Mouse (Mus musculus) left cerebral cortex, postnatal 36 days (tissue): ENCODE data around the gene Nup88. TPM values are rescaled to one million over a fixed set of nuclear protein-coding genes. Genes with fewer than 3 reads are reported as not detected.

Source experiments
- DNase-seq, 2 experiments: peaks; one replicate each; pipeline ENCODE4 v3.0.0; 2021 to 2022; ENCODE audit warnings: low spot score in 2 of 2, mixed read lengths in 1 of 2
- intact Hi-C: fragments of 180-260 bp; cut with DNase I; formaldehyde crosslinking; loops from one replicate; pipeline ENCODE4 v1.15.1; 2025
- total RNA-seq, 2 experiments: library from RNA; stranded (reverse); gene quantifications; 2 replicates each; pipeline ENCODE4 v1.2.3; 2021

The Nup88 gene
- 10 to 100 TPM; 50.8 to 53.3 TPM for total RNA-seq

GRCm38 (mm10) chr11:70969821-70970559 lies at the start of gene Nup88, which contains the start of gene Rpain:
Gene Nup88 (minus strand): TSS chr11:70969973.
Gene Rpain (plus strand): TSS chr11:70970213.
- intact Hi-C loops: no loop called here
- DNase-seq: peak; percentile 92 to 95

DNA sequence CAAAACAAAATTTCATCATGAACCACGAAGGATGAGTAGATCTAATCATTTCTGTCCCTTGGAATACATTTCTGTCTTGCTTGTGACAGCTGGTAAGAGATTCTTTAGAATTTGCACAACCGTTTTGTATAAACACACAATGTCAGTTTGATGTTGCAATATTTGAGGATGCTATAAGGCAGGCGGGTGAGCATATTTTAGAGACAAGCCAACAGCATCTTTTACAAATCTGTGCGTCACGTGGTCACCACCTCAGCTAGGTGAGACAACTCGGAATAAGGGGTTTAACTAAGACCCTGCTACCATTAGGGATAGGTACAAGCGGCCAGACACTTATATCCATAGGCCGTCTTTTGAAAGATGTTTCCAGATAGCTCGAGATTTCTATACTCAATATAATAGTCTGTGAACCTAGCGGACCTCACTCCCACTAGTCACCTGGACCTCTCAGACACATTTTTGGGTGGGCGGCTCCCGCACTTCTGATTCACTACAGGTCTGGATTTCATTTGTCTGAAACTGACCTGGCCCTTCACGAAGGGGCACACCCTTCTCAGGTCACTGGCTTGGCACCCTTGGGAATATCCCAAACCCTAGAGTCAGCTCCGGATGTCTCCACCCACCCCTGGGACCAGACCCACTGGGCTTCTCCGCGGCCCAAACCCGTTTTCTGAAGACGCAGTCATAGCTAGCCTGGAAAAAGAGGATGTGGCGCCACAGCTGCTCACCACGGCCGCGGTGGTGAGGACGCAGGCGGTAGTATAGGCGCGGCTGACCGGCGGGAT lies 48.8 kb upstream of the Nup88 start:
- no peak for DNase-seq
- intact Hi-C loops: loop anchor here (1.0 kb wide), 1 partner anchor 14 kb away; the partner anchor contains the start of gene Dhx33

DNA sequence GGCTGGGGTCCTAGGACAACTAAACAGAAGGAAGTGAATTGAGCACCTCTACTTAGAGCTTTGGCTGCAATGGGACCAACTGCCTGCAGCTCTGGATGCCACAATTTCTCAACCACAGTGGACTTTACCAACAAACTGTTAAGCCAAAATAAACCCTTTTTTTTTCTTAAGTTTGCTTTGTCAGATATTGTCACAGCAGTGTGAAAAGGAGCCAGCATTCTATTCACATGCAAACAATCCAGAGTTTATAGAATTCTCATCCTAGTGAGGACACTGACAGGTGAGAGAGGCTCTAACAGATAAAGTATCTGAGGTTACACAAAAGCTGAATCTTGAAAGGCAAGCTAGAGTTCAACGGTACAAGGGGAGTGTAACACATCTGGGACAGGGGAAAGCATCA lies 47.3 kb upstream of the Nup88 start:
- intact Hi-C loops: no loop called here
- DNase-seq: no peak

GRCm38 (mm10) chr11:71012743-71013142 lies 43.0 kb upstream of the Nup88 start:
- intact Hi-C loops: no loop called here
- no peak for DNase-seq

DNA sequence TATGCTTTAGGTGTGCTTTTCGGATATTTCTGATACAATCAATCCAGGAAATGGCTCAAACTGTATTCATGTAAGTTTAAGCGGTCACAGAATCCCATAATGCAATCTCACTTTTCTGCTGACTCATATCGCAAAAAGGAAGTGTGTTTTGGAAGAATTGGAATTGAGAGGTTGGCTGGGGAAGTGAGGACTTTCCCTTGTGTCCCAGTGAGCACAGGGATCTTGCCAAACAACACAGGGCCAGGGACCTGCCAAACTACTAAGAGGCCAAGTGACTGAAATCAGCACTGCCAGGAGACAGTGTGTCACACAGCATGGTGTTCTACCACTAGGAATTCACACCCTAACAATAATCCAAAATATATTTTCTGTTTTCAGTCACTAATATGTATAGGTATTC lies 38.5 kb upstream of the Nup88 start:
- no peak for DNase-seq
- intact Hi-C loops: loop anchor here (10.0 kb wide), 1 partner anchor 46 kb away; no protein-coding TSS in a partner anchor

DNA sequence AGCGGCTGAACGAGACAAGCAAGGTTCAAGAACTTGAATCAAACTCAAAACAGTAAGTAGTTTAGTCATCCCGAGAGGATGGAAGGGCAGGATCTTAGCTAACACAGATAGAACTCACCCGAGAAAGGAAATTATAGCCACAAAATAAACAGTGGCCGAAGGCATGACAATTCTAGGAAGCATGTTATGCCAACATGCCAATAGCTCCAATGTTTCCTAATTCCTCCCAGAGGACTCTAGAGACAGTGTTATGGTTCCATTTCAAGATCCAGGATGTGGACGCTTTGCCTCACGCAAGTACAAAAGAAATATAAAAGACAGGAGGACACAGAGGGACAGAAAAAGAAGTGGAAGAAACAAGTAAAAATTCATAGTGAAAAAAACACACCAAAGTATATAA lies 38.1 kb upstream of the Nup88 start:
- no peak for DNase-seq
- intact Hi-C loops: loop anchor here (10.0 kb wide), 1 partner anchor 47 kb away; no protein-coding TSS in a partner anchor

GRCm38 (mm10) chr11:71007026-71007425 lies 37.3 kb upstream of the Nup88 start:
- intact Hi-C loops: loop anchor here (10.0 kb wide), 1 partner anchor 48 kb away; no protein-coding TSS in a partner anchor
- DNase-seq: no peak

DNA sequence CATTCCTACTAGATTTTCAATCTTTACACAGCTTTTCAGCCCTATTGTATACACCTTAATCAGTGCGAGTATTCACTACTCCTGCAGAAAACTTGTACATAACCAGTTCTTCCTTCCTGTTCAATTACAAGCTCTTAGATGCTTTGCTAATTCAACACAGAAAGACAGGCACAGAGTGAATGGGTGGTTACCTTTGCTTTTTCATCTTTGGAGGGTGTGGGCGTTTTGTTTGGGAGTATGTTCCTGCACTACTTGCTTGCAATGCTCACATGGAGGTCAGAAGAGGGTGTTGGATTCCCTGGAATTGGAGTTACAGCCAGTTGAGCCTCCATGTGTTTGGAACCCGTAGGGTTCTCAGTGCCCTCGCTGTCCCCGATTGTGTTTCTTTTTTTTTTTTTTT lies 35.3 kb upstream of the Nup88 start:
- no peak for DNase-seq
- intact Hi-C loops: loop anchor here (10.0 kb wide), 1 partner anchor 50 kb away; no protein-coding TSS in a partner anchor

GRCm38 (mm10) chr11:71004316-71004773 lies 34.6 kb upstream of the Nup88 start, which contains the start of gene Dhx33:
Gene Dhx33 (minus strand): TSS chr11:71004437.
- DNase-seq: peak; percentile 97 to 98
- intact Hi-C loops: loop anchor here (1.0 to 10.0 kb wide), 2 partner anchors 15 to 50 kb away; partner anchors contain the start of genes Derl2 and Mis12

DNA sequence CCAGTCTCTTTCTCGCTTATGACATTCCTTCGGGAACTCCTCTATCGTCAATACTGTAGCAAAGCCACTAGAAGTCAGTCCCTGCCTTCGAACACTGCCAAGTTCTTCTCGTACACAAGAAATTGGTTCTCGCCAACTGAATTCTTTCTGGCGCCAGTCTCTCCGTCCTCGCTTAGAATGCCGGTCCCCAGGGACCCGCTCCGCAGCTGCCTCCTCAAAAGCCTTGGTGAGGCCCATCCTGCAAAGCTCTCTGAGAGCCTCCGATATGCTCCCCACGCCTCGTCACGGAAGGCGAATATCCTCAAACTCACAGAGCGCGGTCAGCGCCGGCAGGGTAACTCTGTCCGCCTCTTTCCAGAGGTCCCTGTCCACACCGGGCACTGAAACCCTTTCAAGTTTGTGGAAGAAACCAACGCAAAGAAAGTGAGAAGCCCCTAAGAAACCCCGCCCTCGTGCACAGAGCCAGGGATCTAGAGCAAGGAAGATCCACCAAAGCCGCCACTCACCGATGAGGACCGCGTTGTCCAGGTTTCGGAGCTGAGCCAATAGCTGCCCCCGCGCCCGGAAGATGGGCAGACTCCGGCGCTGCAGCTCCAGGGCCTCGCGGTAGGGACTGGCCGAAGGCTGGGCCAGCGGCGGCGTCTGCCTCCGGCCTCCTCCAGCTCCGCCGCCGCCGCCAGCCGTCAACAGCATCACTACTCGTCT lies 34.0 kb upstream of the Nup88 start:
- intact Hi-C loops: loop anchor here (1.0 to 10.0 kb wide), 2 partner anchors 16 to 51 kb away; partner anchors contain the start of genes Derl2 and Mis12
- DNase-seq: no peak

DNA sequence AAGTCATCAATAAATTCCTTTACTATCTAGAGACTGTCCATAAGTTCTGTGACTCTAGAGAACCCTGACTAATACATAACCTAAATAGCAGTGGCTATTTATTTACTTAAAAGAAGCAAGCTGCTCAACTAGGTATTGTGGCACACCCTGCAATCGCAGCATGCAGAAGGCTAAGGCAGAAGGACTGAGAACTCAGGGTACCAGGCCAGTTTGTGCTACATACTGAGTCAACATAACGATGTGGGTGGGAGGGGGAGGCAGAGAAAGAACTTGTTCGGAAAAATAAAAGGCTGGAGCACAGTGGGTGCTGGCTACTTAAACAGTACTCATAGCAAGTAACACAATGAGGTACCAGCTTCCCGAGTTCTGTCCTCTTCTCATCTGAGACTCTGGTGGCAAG lies 31.4 kb upstream of the Nup88 start:
- DNase-seq: peak in 1 of 2 experiments; percentile 21
- intact Hi-C loops: loop anchor here (10.0 kb wide), 1 partner anchor 54 kb away; no protein-coding TSS in a partner anchor

- intact Hi-C loops: no loop called here
- DNase-seq: peak; percentile 91 to 96
Observed at GRCm38 (mm10) chr11:70982557-70983228, 12.9 kb upstream of the Nup88 start, which contains the start of gene C1qbp. Gene C1qbp (minus strand): TSS chr11:70983026.

DNA sequence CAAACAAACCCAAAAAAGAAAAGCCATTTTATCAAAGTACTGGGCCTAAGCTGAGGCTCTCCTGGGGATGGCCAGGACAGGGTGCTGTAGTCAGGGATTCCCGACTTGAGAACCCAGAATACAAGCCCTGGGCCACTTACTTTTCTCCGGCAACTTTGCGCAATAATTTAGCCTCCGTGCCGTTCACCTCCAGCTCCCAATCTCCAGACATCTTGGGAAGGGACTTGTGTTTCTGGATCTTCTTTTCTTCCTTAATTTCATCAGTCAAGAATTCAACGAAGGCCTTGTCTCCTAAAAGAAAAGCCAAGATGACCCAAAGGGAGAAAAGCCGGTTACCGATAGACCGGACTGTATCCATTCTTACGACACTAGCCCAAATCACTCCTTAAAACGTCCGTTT lies 12.3 kb upstream of the Nup88 start:
- no peak for DNase-seq
- intact Hi-C loops: no loop called here

DNA sequence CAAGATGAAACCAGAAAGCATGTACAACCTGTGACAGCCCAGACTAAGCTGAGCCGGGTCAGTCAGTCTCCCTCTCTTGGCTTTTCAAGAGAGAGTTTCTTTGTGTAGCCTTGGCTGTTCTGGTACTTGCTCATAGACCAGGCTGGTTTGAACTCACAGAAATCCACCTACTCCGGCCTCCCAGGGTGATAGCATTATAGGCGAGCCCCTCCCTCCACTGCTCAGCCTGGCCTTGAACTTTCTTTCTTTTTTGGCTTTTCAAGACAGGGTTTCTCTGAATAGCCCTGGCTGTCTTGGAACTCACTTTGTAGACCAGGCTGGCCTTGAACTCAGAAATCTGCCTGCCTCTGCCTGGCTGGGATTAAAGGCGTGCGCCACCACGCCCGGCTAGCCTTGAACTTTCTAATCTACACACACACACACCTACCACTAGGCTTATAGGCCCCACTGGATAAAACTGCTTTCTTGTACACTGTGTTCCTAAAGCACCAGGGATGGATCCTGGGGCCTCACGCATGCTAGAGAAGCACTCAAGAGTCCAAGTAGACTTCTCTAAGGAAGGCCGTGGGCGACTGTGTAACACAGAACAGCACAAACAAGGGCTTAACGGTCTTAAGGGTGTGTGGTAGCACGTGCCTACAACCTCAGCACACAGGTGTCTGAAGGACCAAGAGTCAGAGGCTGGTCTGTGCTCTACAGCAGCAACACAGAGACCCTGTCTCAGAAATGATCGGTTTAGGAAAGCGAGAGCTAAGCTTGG lies 11.2 kb upstream of the Nup88 start:
- DNase-seq: no peak
- intact Hi-C loops: no loop called here

- intact Hi-C loops: no loop called here
- no peak for DNase-seq
Observed at GRCm38 (mm10) chr11:70980232-70980631, 10.5 kb upstream of the Nup88 start.

- DNase-seq: no peak
- intact Hi-C loops: no loop called here
Observed at GRCm38 (mm10) chr11:70977293-70977692, 7.5 kb upstream of the Nup88 start.

DNA sequence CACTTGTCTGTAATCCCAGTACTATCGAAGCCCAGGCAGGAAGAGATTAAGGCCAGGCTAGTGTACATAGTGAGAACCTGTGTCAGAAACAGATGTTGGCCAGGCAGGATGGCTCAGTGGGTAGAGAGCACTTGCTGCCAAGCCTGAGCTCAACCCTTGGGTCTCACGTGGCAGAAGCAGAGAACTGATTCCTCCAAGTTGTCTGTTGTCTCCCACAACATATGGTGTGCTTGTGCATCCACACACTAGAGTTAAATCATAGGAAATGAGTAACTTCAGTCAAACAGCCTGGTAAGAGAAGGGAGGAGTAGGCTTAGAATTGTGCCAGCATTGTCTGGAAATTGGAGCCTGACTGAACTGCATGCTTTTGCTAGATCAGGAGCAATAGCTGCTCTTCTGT lies 5.4 kb upstream of the Nup88 start:
- peak; percentile 25 to 28 for DNase-seq
- intact Hi-C loops: no loop called here

DNA sequence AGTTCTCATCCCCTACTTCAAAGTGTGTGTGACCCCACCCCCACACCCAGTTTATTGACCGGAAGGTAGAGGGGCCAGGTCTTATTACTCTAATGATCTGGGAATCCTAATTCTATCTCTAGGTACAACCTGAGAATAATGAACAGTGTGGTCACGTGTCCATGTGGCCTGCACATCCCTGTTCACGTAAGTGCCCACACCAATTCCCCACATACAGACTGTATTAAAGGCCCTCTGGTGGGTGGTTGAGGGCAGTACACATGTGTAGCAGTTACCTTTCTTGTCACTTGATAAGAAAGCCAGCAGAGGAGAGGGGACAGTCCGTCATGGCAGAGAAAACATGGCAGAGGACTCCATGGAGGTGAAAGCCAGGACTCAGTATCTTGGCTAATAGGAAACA lies 4.2 kb upstream of the Nup88 start:
- intact Hi-C loops: no loop called here
- DNase-seq: no peak
